Mouse (Mus musculus): ENCODE data around the gene Gdf3.
A peak's percentile ranks its signal among the peaks of the same experiment; 100 is the strongest.

The Gdf3 gene

GRCm38 (mm10) chr6:122565070-122565784 lies 44.7 kb downstream of the Gdf3 start:
- DNase-seq (ENCODE audit: low read depth) = peak; percentile 41

GRCm38 (mm10) chr6:122562463-122562862 lies 47.4 kb downstream of the Gdf3 start:
- DNase-seq (ENCODE audit: low read depth) = peak; percentile 91

GRCm38 (mm10) chr6:122561005-122561404 lies 48.9 kb downstream of the Gdf3 start:
- no peak for DNase-seq (ENCODE audit: low read depth)

DNA sequence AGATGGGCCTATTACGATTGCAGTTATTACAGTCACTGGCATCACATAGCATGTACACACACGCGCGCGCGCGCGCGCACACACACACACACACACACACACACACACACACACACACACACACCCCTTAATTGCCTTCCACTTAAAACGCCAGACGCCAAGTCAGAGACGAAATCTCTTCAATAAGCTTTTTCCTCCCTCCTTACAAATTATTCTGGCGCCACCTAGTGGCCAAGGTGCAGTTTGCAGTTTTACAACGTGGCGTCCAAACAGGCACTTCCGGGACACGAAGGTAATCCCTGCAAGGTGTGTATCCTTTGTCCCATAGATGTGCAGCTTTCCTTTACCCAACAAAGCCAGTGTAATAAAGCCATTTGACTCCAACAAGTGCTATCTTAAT lies 49.5 kb downstream of the Gdf3 start:
- DNase-seq (ENCODE audit: low read depth) = peak; percentile 97

GRCm38 (mm10) chr6:122556959-122557561 lies 52.8 kb downstream of the Gdf3 start:
- DNase-seq (ENCODE audit: low read depth) = peak; percentile 96
